Mouse (Mus musculus): ENCODE measurements around the gene Rbms3.

- TF ChIP-seq POLR2A (IDR thresholded peaks at IDR 0.05; ENCODE audit: insufficient read depth, low read depth, low read length), result no peak
- TF ChIP-seq CTCF (IDR thresholded peaks at IDR 0.05), result no peak
- no peak for TF ChIP-seq EP300 (IDR thresholded peaks at IDR 0.05; ENCODE audit: insufficient read depth, low read depth, low read length)
These were observed 710.2 kb downstream of the Rbms3 start for GRCm38 (mm10) chr9:116919441-116920019.
